In genomic region chr7:69820570-69820969, GRCm38 (mm10) we compare ENCODE assay signal across 21 mouse cellular contexts.
"Had no signal": no experiment of that assay in that cellular context is flagged by ENCODE, and none has a peak within 500 bp of the region (broad histone marks: within the 10 kb centered on the region; RNA-seq: fewer than 3 reads in every experiment).

No protein-coding gene starts in this region.

- H3K9me3 ChIP-seq: liver, embryonic 12.5 days; liver, embryonic 15.5 days; midbrain, embryonic 12.5 days; midbrain, embryonic 15.5 days; neural tube, embryonic 12.5 days; neural tube, embryonic 15.5 days had no signal

- H3K27me3 ChIP-seq: liver, embryonic 12.5 days; liver, embryonic 15.5 days; midbrain, embryonic 12.5 days; midbrain, embryonic 15.5 days; neural tube, embryonic 12.5 days had no signal

- DNase-seq: kidney, adult 2 months; kidney, postnatal 10 days; kidney, postnatal 4 days; left cerebral cortex, postnatal 4 days; liver; lung, adult 18-20 months; lung, postnatal 14 days; right cerebral cortex, adult 18-20 months; right cerebral cortex, postnatal 14 days; right cerebral cortex, postnatal 4 days; thymus, adult 2 months; thymus, postnatal 25 days had no signal

- H3K36me3 ChIP-seq: liver, embryonic 12.5 days; liver, embryonic 15.5 days; midbrain, embryonic 12.5 days; midbrain, embryonic 15.5 days; neural tube, embryonic 12.5 days; neural tube, embryonic 15.5 days had no signal

- H3K4me1 ChIP-seq: liver, embryonic 12.5 days; liver, embryonic 15.5 days; midbrain, embryonic 12.5 days; midbrain, embryonic 15.5 days; neural tube, embryonic 12.5 days; neural tube, embryonic 15.5 days had no signal

- H3K9ac ChIP-seq: liver, embryonic 12.5 days; liver, embryonic 15.5 days; midbrain, embryonic 12.5 days; midbrain, embryonic 15.5 days; neural tube, embryonic 12.5 days; neural tube, embryonic 15.5 days had no signal

- H3K27ac ChIP-seq: liver, embryonic 12.5 days; liver, embryonic 15.5 days; macrophage; midbrain, embryonic 12.5 days; midbrain, embryonic 15.5 days; neural tube, embryonic 12.5 days; neural tube, embryonic 15.5 days; stomach, postnatal 0 days had no signal

- ATAC-seq: intestine, postnatal 0 days; liver, embryonic 12.5 days; midbrain, embryonic 15.5 days had no signal

- H3K4me3 ChIP-seq: liver, embryonic 12.5 days; liver, embryonic 15.5 days; midbrain, embryonic 12.5 days; midbrain, embryonic 15.5 days; neural tube, embryonic 12.5 days; neural tube, embryonic 15.5 days had no signal

- H3K4me2 ChIP-seq: liver, embryonic 12.5 days; liver, embryonic 15.5 days; midbrain, embryonic 12.5 days; midbrain, embryonic 15.5 days; neural tube, embryonic 12.5 days; neural tube, embryonic 15.5 days had no signal
